Mouse (Mus musculus) bone marrow macrophage, adult 2 months (primary cell): Measurements from ENCODE around the gene Cwf19l1. TPM values are rescaled to one million over a fixed set of nuclear protein-coding genes. Genes with fewer than 3 reads are reported as not detected.

Experiments
- H3K27ac ChIP-seq: 2 replicates; pipeline ENCODE4 v1.5.1; 2012; ENCODE audit warnings: low read depth, low read length; ENCODE audit not compliant: insufficient read depth
- H3K4me1 ChIP-seq: 2 replicates; pipeline ENCODE4 v1.6.1; 2012; ENCODE audit warnings: low read length; ENCODE audit not compliant: control insufficient read depth, insufficient read depth
- H3K4me3 ChIP-seq: 2 replicates; pipeline ENCODE4 v1.5.1; 2012; ENCODE audit warnings: mild to moderate bottlenecking, low read length, moderate library complexity; ENCODE audit not compliant: insufficient read depth
- CTCF ChIP-seq: IDR thresholded peaks from 2 replicates; pipeline ENCODE4 v1.5.1; 2012; ENCODE audit warnings: low read depth, mild to moderate bottlenecking, low read length, moderate library complexity
- POLR2A ChIP-seq: IDR thresholded peaks from 2 replicates; pipeline ENCODE4 v1.6.1; 2012; ENCODE audit warnings: mild to moderate bottlenecking, low read depth, low read length, borderline replicate concordance
- polyA plus RNA-seq: library from polyadenylated mRNA; stranded (reverse); fragments of >200 nt; gene quantifications from 2 replicates; pipeline ENCODE4 v1.2.4, GENCODE M21; 2012; ENCODE audit not compliant: missing spikeins, insufficient read depth, insufficient read length

The Cwf19l1 gene
- polyA plus RNA-seq, 1 experiment, result 18.5 TPM

DNA sequence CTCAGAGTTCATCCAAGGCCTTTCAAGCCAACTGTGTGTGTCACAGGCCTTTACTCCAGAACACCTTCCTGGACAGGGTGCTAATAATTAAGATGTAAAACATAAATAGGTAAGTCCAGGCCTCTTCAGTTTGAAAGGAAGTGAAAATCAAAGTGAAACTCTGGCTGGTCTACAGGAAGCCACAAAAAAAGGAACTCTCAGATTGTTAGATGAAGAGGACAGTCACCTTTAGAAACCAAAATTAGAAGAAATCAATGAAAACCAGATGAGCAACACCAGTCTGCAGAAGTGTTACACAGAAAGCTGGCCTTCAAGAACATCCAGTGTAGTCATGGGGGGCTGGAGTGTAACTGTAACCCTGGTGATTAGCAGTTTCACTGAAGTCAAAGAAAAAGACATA, 17.9 kb downstream of the Cwf19l1 start:
- no peak for TF ChIP-seq POLR2A
- TF ChIP-seq CTCF, result no peak
- Histone ChIP-seq H3K4me1 (peaks cover 11% of the 10 kb centered on the region), H3K27ac (no peak overlapping the region), H3K4me3 (no peak overlapping the region)

DNA sequence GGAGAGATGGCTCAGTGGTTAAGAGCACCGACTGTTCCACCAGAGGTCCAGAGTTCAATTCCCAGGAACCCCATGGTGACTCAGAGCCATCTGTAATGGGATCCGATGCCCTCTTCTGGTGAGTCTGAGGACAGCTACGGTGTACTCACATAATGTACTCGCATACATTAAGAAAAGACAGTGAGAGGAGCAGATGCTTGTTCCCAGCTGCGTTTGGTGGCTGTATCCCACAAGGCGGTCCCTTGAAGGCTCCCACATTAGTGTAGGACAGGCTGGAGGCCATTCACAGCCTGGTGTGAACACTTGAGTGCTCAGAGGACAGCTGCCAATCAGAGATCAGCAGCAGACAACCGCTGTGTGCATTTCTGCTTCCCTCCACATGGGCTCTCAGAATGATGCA, 24.0 kb downstream of the Cwf19l1 start:
- TF ChIP-seq POLR2A, result no peak
- TF ChIP-seq CTCF, result no peak
- Histone ChIP-seq H3K4me1 (peaks cover 15% of the 10 kb centered on the region), H3K4me3 (no peak overlapping the region), H3K27ac (no peak overlapping the region)

DNA sequence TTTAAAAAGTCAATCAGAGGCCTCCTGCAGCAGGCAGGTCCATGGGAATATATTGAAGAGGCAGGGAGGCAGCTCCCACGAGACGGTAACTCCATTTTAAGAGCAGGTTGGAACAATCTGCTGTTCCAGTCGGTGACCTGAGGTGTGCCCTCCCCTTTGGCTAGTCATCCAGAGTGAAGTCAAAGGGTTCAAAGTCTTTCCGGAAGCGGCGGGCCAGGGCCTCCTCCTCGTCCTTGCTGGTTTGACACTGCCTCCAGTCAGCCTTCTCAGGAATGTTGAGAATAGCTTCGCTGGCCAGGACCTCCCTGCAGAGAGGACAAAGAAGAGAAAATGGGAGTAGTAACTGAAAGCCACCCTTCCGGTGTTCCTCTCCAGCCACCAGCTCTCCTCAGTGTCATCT, 25.3 kb downstream of the Cwf19l1 start:
- Histone ChIP-seq H3K27ac (no peak overlapping the region), H3K4me1 (peaks cover 20% of the 10 kb centered on the region), H3K4me3 (no peak overlapping the region)
- no peak for TF ChIP-seq CTCF
- TF ChIP-seq POLR2A, result no peak

DNA sequence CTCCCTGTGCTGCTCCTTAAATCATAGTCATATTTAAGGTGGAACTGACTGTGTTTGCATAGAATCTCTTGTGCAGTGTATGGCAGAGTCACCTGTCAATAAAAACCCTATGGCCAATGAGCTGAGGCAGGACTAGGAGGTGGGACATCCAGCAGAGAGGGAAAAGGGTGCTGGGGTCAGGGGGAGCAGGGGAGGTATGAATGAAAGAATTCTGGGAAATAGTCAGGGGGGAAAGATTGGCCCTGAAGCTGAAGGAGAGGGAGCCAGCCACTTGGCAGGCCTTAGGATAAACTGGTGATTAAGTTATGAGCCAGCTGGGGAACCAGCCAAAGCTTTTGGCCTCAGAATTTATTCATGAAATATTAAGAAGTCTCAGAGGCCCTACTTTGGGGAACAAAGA, 26.7 kb downstream of the Cwf19l1 start:
- peaks cover 28% of the 10 kb centered on the region for H3K4me1 ChIP-seq
- H3K27ac ChIP-seq, result peak overlapping the region; percentile 30; the same call in 1 of the 2 replicates
- no peak overlapping the region for H3K4me3 ChIP-seq
- TF ChIP-seq POLR2A (no peak), CTCF (no peak)

DNA sequence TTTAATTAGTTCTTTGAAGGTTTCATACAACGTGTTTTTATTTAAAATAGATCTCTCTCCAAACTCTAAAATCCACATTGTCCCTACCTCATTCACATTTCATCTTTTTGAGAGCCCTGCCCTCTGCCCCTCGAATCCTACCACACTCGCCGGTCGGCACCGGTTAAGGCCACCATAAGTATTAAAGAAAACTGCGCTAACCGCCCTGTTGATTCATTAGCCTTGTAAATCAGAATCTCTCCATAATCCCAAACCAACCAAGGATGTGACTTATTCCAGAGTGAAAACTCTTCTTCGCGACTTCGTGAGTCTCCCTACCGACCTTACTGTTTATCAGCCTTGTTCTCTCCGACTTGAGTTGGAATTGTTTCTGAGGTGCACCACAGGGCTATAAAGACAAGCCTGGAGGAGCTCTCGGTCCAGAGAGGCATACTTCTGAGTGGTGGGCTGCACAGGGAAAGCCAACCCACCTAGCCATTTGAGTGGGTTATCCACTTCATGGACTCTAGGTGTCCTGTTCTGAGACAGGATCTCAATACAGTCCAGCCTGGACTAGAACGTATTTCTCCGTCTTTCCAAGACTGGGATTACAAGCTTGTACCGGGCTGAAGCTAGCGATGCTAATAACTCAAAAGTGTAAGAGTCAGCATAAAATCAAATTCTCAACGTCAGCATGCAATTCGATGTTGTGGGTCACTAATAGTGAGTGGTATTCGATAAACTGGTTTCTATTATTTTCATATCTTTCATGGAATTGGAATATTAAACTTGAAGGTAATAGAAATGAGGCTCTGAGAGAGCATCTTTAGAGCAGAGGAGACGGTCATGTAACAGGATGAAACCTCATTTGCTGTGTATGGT, 27.8 kb downstream of the Cwf19l1 start:
- peak overlapping the region; percentile 94 for H3K4me3 ChIP-seq
- peaks cover 30% of the 10 kb centered on the region for H3K4me1 ChIP-seq
- peak overlapping the region; percentile 44 for H3K27ac ChIP-seq
- TF ChIP-seq CTCF (no peak), POLR2A (no peak)

DNA sequence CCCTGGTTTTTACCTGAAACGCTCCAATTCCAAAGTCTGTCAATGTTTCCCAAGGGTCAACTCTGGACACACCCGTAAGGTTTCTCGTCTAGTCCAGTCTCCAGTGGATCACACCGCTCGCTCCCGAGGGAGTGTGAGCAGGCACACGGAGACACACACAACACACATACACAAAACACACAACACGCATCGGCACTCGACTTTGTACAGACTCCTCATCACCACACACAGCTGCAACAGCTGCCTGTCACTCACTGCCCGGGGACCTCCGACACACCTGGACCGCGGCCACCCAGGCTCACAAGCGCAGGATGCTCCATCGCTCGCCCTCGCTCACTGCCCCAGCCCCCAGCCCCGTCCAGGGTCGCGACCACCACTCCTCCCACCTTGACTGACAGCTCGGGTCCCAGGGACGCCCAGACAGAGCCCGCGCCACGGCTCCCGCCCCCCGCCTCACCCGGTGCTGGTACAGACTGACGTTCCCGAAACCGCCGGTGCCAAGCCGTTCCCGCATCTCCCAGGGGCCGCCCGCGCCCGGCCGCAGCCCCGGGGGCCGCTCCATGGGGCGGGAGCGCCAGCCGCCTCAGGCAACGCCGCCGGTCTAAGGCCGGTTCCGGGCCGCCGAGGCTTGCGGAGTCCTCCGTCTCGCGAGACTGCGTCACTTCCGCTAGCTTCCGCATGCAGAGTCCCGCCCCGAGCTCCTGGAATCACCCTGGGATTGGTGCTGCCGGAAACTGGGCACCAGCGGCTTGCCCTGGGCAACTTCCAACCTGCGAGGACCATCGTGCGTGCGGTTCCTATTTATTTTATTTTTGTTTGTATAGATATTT, 28.6 kb downstream of the Cwf19l1 start, which contains the start of gene Chuk:
Chuk (minus strand) TSS at position 650 of the 830 bp plus-strand sequence.
- H3K4me3 ChIP-seq, result peak within 1 kb of the TSS; percentile 94
- TF ChIP-seq CTCF, result no peak
- no peak for TF ChIP-seq POLR2A
- peaks cover 30% of the 10 kb centered on the region for H3K4me1 ChIP-seq
- peak within 1 kb of the TSS; percentile 44 for H3K27ac ChIP-seq

DNA sequence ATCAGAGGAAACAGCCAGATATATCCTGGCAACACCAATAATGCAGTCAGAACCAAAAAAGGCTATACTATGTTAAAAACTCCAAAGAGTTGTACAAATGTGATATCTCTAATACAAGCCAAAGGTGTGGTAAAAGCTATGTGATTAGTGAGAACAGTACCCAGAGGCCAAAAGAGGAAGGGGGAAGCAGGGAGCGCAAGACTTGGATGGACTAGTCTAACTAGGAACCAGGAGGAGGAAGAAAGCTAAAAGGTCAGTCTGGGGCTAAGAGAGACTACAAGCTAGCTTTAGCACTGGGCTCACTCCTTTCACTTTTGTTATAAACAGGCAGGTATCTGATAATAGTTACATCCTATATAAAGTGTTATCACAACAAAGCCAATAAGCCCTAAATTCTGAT, 31.3 kb downstream of the Cwf19l1 start:
- Histone ChIP-seq H3K4me1 (peaks cover 30% of the 10 kb centered on the region), H3K27ac (no peak overlapping the region), H3K4me3 (no peak overlapping the region)
- TF ChIP-seq POLR2A (no peak), CTCF (no peak)

DNA sequence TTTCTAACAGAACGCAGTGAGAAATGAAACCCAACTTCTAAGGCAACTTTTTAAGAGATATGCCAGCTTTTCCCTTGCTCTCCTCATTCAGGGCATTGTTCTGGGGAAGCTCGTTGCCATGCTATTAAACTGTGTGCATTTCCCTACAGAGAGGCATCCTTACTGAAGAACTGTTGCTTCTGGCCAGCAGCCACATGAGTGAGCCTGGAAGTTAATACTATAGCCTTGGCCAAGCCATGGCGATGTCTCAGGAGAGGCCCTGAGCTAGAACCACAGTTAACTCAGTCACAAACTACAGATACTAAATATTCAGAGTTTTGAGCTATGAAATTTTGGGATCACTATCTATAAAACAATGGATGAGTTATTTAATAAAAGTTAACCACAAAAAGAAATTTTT, 32.7 kb downstream of the Cwf19l1 start:
- TF ChIP-seq CTCF, result no peak
- TF ChIP-seq POLR2A, result no peak
- Histone ChIP-seq H3K27ac (no peak overlapping the region), H3K4me3 (no peak overlapping the region), H3K4me1 (peaks cover 20% of the 10 kb centered on the region)

DNA sequence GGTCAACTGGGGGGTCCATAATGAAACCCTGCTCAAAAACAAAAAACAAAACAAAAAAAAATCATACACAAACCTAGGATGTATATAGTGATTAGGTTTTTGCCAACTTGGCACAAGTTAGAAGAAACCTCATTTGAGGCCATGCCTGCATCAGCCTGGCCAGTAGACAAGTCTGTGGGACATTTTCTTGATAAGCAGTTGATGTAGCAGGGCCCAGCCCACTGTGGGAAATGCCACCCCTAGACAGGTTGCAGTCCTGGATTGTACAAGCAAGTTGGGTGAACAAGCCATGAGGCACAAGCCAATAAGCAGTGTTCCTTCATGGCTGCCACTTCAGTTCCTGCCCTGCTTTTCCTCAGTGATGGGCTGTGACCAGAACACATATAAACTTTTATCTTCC, 34.8 kb downstream of the Cwf19l1 start:
- Histone ChIP-seq H3K4me3 (no peak overlapping the region), H3K4me1 (peaks cover 15% of the 10 kb centered on the region), H3K27ac (no peak overlapping the region)
- TF ChIP-seq POLR2A, result no peak
- no peak for TF ChIP-seq CTCF

DNA sequence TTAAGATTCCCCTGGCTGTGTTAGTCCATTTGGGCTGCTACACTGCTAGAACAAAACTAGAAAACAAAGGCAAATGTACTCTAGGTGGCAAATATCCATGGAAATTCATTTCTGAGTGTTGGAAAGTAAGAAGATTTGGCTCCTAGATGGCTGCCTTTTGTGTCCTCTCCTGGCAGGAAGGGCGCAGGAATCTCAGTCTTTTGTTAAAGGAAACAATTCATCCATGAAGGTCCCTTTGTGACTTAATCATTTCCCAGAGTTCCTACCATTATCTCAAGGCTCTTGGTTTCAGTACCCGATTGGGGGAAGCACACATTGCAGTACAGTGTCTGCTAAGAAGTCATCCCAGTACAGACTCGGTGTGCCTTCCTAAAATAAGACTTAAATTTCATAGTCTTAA, 49.4 kb downstream of the Cwf19l1 start:
- Histone ChIP-seq H3K4me1 (peaks cover 2% of the 10 kb centered on the region; the same call in 1 of the 2 replicates), H3K4me3 (no peak overlapping the region), H3K27ac (no peak overlapping the region)
- TF ChIP-seq POLR2A, result no peak
- no peak for TF ChIP-seq CTCF
